ENCODE assay signal across 2 mouse cellular contexts in the genomic region with DNA sequence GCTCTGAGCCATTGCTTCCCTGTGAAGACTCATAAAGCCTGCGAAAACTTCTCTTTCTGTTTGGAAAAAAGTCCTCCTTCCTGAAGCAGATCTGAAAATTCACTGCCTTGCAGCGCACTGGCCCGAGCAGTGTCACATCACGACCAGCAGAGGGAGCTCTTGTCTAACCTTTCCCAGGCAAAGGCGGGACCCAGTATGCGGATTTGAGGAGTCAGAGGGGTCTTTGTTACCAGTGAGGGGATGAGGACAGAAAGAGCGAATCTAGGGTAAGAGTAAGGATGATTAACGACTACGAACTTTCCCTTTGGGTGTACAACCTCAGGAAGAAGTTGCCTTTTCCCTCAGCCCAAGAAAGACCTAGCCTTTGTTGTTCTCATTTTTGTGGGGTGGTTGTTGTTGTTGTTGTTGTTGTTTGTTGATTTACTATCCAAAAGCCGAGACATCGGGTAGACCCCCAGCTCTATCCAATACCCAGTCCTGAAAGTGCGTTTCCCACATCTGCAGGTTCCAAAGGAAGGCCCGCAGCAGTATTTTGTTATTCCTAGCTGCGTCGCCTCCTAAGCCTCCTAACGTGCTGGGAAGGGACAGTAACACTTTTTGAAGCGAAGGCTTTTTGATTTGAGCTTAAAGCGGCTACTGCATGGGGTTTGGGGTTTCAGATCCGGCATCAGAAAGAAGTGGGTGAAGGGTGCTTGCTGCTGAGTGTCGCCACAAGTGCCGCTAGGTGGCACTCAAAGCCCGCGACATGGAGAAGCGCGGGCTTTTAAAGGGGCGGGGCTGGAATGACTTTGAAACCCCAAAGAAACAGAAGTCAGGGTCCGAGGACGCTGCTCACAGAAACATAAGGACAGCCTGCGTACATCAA.
A peak's percentile ranks its signal among the peaks of the same experiment; 100 is the strongest.
TF ChIP-seq lines count a peak whose summit lies in the region.

No protein-coding gene starts in this region.

TF ChIP-seq in CH12.LX, 34 proteins besides CTCF, POLR2A, EP300 and RAD21:
- TF ChIP-seq MYC (IDR thresholded peaks at IDR 0.05; ENCODE audit: low read depth, low read length) = no peak
- TF ChIP-seq USF2 (conservative IDR thresholded peaks at IDR 0.05; ENCODE audit: low read depth, low read length) = no peak
- no peak for TF ChIP-seq ZNF384 (IDR thresholded peaks at IDR 0.05; ENCODE audit: low read depth, low read length)
- no peak for TF ChIP-seq CHD2 (IDR thresholded peaks at IDR 0.05; ENCODE audit: low read length)
- TF ChIP-seq BHLHE40 (IDR thresholded peaks at IDR 0.05; ENCODE audit: low read depth, low read length) = no peak
- TF ChIP-seq MAFK (IDR thresholded peaks at IDR 0.05; ENCODE audit: insufficient replicate concordance, low read length) = no peak
- TF ChIP-seq NELFE (IDR thresholded peaks at IDR 0.05; ENCODE audit: low read depth, low read length) = no peak
- peak; percentile 96; the same call in 1 of the 2 replicates for TF ChIP-seq E2F4 (IDR thresholded peaks at IDR 0.05; ENCODE audit: insufficient replicate concordance, low read depth, low read length)
- peak; percentile 22; the same call in 1 of the 2 replicates for TF ChIP-seq ZC3H11A (IDR thresholded peaks at IDR 0.05; ENCODE audit: low read depth, low read length)
- no peak for TF ChIP-seq JUND (conservative IDR thresholded peaks at IDR 0.05; ENCODE audit: low read depth, low read length)
- no peak for TF ChIP-seq KAT2A (IDR thresholded peaks at IDR 0.05; ENCODE audit: insufficient replicate concordance, low read length)
- no peak for TF ChIP-seq ETS1 (conservative IDR thresholded peaks at IDR 0.05; ENCODE audit: low read depth, low read length)
- no peak for TF ChIP-seq POLR2AphosphoS2 (IDR thresholded peaks at IDR 0.05; ENCODE audit: low read depth, low read length)
- peak; percentile 15; the same call in 1 of the 2 replicates for TF ChIP-seq TCF12 (IDR thresholded peaks at IDR 0.05; ENCODE audit: low read depth, low read length)
- TF ChIP-seq CHD1 (IDR thresholded peaks at IDR 0.05; ENCODE audit: low read depth, low read length) = no peak
- no peak for TF ChIP-seq PAX5 (IDR thresholded peaks at IDR 0.05; ENCODE audit: low read length)
- TF ChIP-seq USF1 (IDR thresholded peaks at IDR 0.05; ENCODE audit: low read depth, low read length) = no peak
- TF ChIP-seq TBP (conservative IDR thresholded peaks at IDR 0.05; ENCODE audit: low read depth, low read length) = no peak
- TF ChIP-seq MEF2A (IDR thresholded peaks at IDR 0.05; ENCODE audit: borderline replicate concordance, low read depth, low read length) = no peak
- peak; percentile 79 for TF ChIP-seq SMC3 (IDR thresholded peaks at IDR 0.05; ENCODE audit: low read depth, low read length)
- peak; percentile 51; the same call in 1 of the 2 replicates for TF ChIP-seq MXI1 (IDR thresholded peaks at IDR 0.05; ENCODE audit: low read depth, low read length)
- no peak for TF ChIP-seq ZKSCAN1 (IDR thresholded peaks at IDR 0.05; ENCODE audit: borderline replicate concordance, low read depth, low read length)
- 0 out of 2 replicates have a peak, but pooled peaks have one; percentile 24 for TF ChIP-seq IRF4 (IDR thresholded peaks at IDR 0.05; ENCODE audit: low read depth, low read length)
- TF ChIP-seq ELF1 (IDR thresholded peaks at IDR 0.05; ENCODE audit: low read depth, low read length) = 0 out of 2 replicates have a peak, but pooled peaks have one; percentile 7
- no peak for TF ChIP-seq MAX (IDR thresholded peaks at IDR 0.05; ENCODE audit: low read length)
- TF ChIP-seq HCFC1 (IDR thresholded peaks at IDR 0.05; ENCODE audit: low read depth, low read length) = peak; percentile 16; the same call in 1 of the 2 replicates
- peak; percentile 40; the same call in 1 of the 2 replicates for TF ChIP-seq SIN3A (IDR thresholded peaks at IDR 0.05; ENCODE audit: low read length)
- no peak for TF ChIP-seq JUN (IDR thresholded peaks at IDR 0.05; ENCODE audit: insufficient read depth, low read depth, low read length)
- no peak for TF ChIP-seq GABPA (IDR thresholded peaks at IDR 0.05; ENCODE audit: insufficient replicate concordance, low read depth, low read length)
- no peak for TF ChIP-seq RCOR1 (conservative IDR thresholded peaks at IDR 0.05; ENCODE audit: low read depth, low read length)
- peak; percentile 52; the same call in 1 of the 2 replicates for TF ChIP-seq MAZ (IDR thresholded peaks at IDR 0.05; ENCODE audit: low read depth, low read length)
- TF ChIP-seq UBTF (IDR thresholded peaks at IDR 0.05; ENCODE audit: low read depth, low read length) = no peak
- TF ChIP-seq ZMIZ1 (IDR thresholded peaks at IDR 0.05; ENCODE audit: low read depth, low read length) = no peak
- no peak for TF ChIP-seq NRF1 (IDR thresholded peaks at IDR 0.05; ENCODE audit: low read depth, low read length)

TF ChIP-seq in myocyte, 11 proteins besides CTCF, POLR2A, EP300 and RAD21:
- TF ChIP-seq USF1 (IDR thresholded peaks at IDR 0.05; ENCODE audit: low read depth) (no peak), REST (IDR thresholded peaks at IDR 0.05; ENCODE audit: insufficient read depth, insufficient read length) (no peak), MYOD1 (IDR thresholded peaks at IDR 0.05; ENCODE audit: control insufficient read depth in 1 of 3, insufficient read length in 2 of 3, low read depth in 2 of 3) (no peak), E2F4 (IDR thresholded peaks at IDR 0.05; ENCODE audit: insufficient read depth) (peak; percentile 66), TCF3 (IDR thresholded peaks at IDR 0.05; ENCODE audit: insufficient read length, low read depth) (no peak), MYOG (IDR thresholded peaks at IDR 0.05; ENCODE audit: control insufficient read depth in 1 of 3, insufficient read depth in 1 of 3, insufficient read length in 2 of 3, low read depth in 2 of 3) (no peak), TCF12 (IDR thresholded peaks at IDR 0.05; ENCODE audit: insufficient read depth, poor library complexity, severe bottlenecking) (no peak)
